Mouse (Mus musculus): ENCODE data around the gene Tmem28. TPM values are rescaled to one million over a fixed set of nuclear protein-coding genes. Genes with fewer than 3 reads are reported as not detected.

Gene Tmem28
- 0.83 and 0.92 TPM in 2 replicates for polyA plus RNA-seq (2012; rRNA removed)

GRCm38 (mm10) chrX:99820790-99821395 is at the start of gene Tmem28:
Gene Tmem28 (plus strand): TSS chrX:99821021.

Other genes with a start within 250 kb of the Tmem28 start
- gene Eda, start 154.6 kb downstream of the Tmem28 start, polyA plus RNA-seq (2012; rRNA removed) = 0.45 and 0.76 TPM in 2 replicates